Mouse (Mus musculus) ES-Bruce4 (cell line): ENCODE data around the gene Mcf2l. TPM values are rescaled to one million over a fixed set of nuclear protein-coding genes. Genes with fewer than 3 reads are reported as not detected.

Source experiments
- H3K27ac ChIP-seq: 2 replicates; pipeline ENCODE4 v1.5.1; 2012; ENCODE audit warnings: low read length, inconsistent platforms; ENCODE audit not compliant: insufficient read depth
- H3K27me3 ChIP-seq: 2 replicates; pipeline ENCODE4 v1.6.1; 2012; ENCODE audit warnings: mild to moderate bottlenecking, low read length, inconsistent platforms; ENCODE audit not compliant: control insufficient read depth, poor library complexity, insufficient read depth, severe bottlenecking
- H3K36me3 ChIP-seq: 2 replicates; pipeline ENCODE4 v1.6.1; 2012; ENCODE audit warnings: inconsistent platforms, mild to moderate bottlenecking, low read length, moderate library complexity; ENCODE audit not compliant: control insufficient read depth, poor library complexity, insufficient read depth, severe bottlenecking
- H3K4me1 ChIP-seq: one replicate; pipeline ENCODE4 v1.8.1; 2011; ENCODE audit warnings: low read length; ENCODE audit not compliant: control insufficient read depth, insufficient read depth
- H3K4me3 ChIP-seq: 2 replicates; pipeline ENCODE4 v1.5.1; 2011; ENCODE audit warnings: low read depth, mild to moderate bottlenecking, low read length
- H3K9ac ChIP-seq: 2 replicates; pipeline ENCODE4 v1.6.1; 2012; ENCODE audit warnings: low read depth, mild to moderate bottlenecking, inconsistent platforms; ENCODE audit not compliant: poor library complexity, severe bottlenecking
- H3K9me3 ChIP-seq: replicated peaks from 2 replicates; pipeline ENCODE4 v1.6.1; 2012; ENCODE audit warnings: mild to moderate bottlenecking, low read length, inconsistent platforms; ENCODE audit not compliant: control insufficient read depth, poor library complexity, insufficient read depth, severe bottlenecking
- CTCF ChIP-seq: IDR thresholded peaks from one replicate; pipeline ENCODE4 v1.8.1; 2011; ENCODE audit warnings: low read depth, low read length
- EP300 ChIP-seq: IDR thresholded peaks from 2 replicates; pipeline ENCODE4 v1.6.1; 2011; ENCODE audit warnings: low read depth, low read length; ENCODE audit not compliant: insufficient read depth
- POLR2A ChIP-seq: IDR thresholded peaks from one replicate; pipeline ENCODE4 v1.8.1; 2011; ENCODE audit warnings: low read length; ENCODE audit not compliant: insufficient read depth
- polyA plus RNA-seq: library from polyadenylated mRNA; stranded (reverse); fragments of >200 nt; gene quantifications from 2 replicates; pipeline ENCODE4 v1.2.4, GENCODE M21; 2011; ENCODE audit warnings: low read depth; ENCODE audit not compliant: missing spikeins, insufficient read depth, insufficient read length

Gene Mcf2l
- polyA plus RNA-seq, 1 experiment, result 18.3 TPM

DNA sequence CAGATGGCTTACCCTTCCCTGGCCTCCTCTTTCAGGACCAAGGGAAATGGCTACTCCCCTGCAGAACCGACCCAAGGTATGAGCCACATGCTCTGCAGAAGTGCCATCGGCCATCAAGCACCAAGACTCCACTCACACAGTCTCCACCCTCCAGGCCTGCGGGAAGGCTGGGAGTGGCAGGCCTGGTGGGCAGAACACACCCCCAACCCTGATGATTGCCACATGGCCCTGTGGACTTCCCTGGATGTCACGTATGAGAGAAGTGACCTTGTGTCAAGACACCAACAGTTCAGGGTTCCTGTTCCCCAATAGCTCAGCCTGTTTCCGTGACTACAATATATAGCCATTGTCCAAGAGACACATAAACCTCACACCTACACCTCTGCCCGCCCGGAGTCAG lies 163.4 kb downstream of the Mcf2l start, which contains the start of gene F10:
Gene F10 (plus strand): TSS at position 294 of the 400 bp plus-strand sequence.
- no peak within 1 kb of the TSS for H3K9ac ChIP-seq
- no peaks in the 10 kb centered on the region for H3K27me3 ChIP-seq
- TF ChIP-seq CTCF (no peak), POLR2A (no peak)
- H3K4me1 ChIP-seq, result no peaks in the 10 kb centered on the region
- no peak within 1 kb of the TSS for H3K27ac ChIP-seq
- no peak within 1 kb of the TSS for H3K4me3 ChIP-seq
- no peaks in the 10 kb centered on the region for H3K9me3 ChIP-seq
- no peaks in the 10 kb centered on the region for H3K36me3 ChIP-seq

DNA sequence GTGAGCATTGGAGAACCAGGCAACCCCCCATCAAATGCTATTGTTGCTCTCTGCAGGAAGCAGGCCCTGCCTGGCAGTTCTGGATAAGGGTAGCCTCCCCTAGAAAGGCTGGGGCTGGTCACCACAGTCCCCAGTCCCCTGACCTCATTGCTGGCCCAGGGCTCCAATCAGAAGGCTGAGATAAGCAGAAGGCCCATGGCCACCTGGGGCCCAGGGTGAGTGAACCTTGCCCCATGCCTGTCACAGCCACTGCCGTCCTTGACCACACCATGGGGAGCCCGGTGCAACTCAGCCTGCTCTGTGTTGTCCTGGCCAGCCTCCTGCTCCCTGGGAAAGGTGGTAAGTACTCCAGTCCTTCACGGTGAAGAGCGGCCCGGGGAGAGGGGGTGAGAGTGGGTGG lies 164.0 kb downstream of the Mcf2l start:
- H3K9me3 ChIP-seq, result no peaks in the 10 kb centered on the region
- H3K27me3 ChIP-seq, result no peaks in the 10 kb centered on the region
- no peaks in the 10 kb centered on the region for H3K4me1 ChIP-seq
- no peak overlapping the region for H3K9ac ChIP-seq
- no peaks in the 10 kb centered on the region for H3K36me3 ChIP-seq
- no peak overlapping the region for H3K4me3 ChIP-seq
- TF ChIP-seq CTCF, result no peak
- no peak for TF ChIP-seq EP300
- TF ChIP-seq POLR2A, result no peak
- no peak overlapping the region for H3K27ac ChIP-seq

DNA sequence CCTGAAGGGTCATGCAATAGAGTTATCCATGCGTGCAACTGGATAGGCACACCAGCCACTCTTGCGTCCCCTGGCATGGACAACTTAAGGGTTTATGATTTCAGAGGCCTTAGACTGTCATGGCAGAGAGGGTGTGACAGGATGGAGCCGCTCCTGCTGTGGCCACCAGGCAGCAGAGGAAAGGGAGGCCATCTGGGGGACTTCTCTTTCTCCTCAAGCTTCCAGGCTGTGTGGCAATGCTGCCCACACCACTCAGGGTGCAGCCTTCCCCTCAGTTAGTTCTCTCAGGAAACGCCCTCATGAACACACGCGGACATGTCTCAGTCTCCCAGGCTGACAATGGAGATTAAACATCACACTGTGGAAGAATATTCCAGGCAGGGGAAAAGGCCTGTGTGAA lies 165.4 kb downstream of the Mcf2l start:
- Histone ChIP-seq H3K4me3 (no peak overlapping the region), H3K27ac (no peak overlapping the region), H3K9ac (no peak overlapping the region), H3K27me3 (no peaks in the 10 kb centered on the region), H3K4me1 (no peaks in the 10 kb centered on the region), H3K9me3 (no peaks in the 10 kb centered on the region), H3K36me3 (no peaks in the 10 kb centered on the region)
- TF ChIP-seq POLR2A (no peak), EP300 (no peak), CTCF (no peak)

DNA sequence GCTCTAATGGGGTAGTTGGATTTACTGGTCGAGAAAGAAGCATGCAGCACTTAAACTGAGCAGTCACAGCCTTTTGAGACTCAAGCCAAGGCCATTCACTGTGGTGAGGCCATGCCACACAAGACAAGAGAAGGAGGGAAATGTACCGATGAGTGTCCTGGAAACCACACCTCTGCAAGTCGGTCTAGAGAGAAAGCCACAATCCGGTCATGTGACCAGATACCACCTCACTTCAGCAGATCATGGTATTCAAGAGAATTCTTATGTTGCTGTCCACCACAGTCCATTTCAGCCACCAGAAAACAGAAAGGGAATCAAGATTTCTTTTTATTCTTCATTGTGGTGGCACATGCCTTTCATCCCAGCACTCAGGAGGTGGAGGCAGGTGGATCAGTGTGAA lies 167.9 kb downstream of the Mcf2l start:
- Histone ChIP-seq H3K27ac (no peak overlapping the region), H3K36me3 (no peaks in the 10 kb centered on the region), H3K9ac (no peak overlapping the region), H3K4me3 (no peak overlapping the region), H3K9me3 (no peaks in the 10 kb centered on the region), H3K4me1 (no peaks in the 10 kb centered on the region), H3K27me3 (no peaks in the 10 kb centered on the region)
- no peak for TF ChIP-seq POLR2A
- no peak for TF ChIP-seq EP300
- no peak for TF ChIP-seq CTCF

DNA sequence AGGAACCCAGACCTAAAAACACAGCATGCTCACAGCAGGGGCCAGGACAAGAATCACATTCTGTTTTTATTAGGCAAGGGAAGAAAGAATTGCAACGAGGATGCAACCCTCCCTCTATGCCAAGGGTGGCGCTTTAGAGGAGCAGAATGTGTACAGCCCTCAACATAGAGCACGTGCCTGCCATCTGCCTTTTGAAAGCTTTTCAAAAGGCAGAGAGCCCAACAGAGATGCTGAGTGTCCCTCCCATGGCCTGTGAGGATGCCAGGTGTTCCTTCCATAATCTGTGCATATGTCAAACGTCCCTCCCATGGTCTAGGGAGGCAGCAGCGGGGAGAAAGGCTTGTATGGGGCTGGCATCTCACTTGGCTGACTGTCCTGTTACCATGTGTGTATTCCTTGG lies 174.0 kb downstream of the Mcf2l start:
- TF ChIP-seq EP300, result no peak
- TF ChIP-seq CTCF, result no peak
- TF ChIP-seq POLR2A, result no peak
- H3K9me3 ChIP-seq, result no peaks in the 10 kb centered on the region
- H3K4me1 ChIP-seq, result no peaks in the 10 kb centered on the region
- no peak overlapping the region for H3K4me3 ChIP-seq
- H3K27me3 ChIP-seq, result no peaks in the 10 kb centered on the region
- H3K27ac ChIP-seq, result no peak overlapping the region
- no peak overlapping the region for H3K9ac ChIP-seq
- H3K36me3 ChIP-seq, result no peaks in the 10 kb centered on the region

DNA sequence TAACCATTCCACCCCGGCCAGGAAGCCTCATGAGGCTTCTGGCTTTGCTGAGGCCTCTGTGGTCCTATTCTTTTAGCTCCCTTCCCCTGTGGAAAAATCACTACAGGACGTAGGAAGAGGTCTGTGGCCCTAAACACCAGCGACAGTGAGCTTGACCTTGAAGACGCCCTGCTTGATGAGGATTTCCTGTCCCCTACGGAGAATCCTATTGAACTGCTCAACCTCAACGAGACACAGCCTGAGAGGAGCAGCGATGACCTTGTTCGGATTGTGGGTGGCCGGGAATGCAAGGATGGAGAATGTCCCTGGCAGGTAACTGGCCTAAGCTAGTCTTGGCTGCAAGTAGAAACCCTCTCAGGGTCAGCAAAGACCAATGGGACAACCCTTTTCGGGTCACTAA lies 176.9 kb downstream of the Mcf2l start:
- no peaks in the 10 kb centered on the region for H3K4me1 ChIP-seq
- TF ChIP-seq POLR2A (no peak), EP300 (no peak), CTCF (no peak)
- H3K4me3 ChIP-seq, result no peak overlapping the region
- H3K9ac ChIP-seq, result no peak overlapping the region
- no peaks in the 10 kb centered on the region for H3K9me3 ChIP-seq
- H3K27ac ChIP-seq, result no peak overlapping the region
- no peaks in the 10 kb centered on the region for H3K27me3 ChIP-seq
- H3K36me3 ChIP-seq, result no peaks in the 10 kb centered on the region

DNA sequence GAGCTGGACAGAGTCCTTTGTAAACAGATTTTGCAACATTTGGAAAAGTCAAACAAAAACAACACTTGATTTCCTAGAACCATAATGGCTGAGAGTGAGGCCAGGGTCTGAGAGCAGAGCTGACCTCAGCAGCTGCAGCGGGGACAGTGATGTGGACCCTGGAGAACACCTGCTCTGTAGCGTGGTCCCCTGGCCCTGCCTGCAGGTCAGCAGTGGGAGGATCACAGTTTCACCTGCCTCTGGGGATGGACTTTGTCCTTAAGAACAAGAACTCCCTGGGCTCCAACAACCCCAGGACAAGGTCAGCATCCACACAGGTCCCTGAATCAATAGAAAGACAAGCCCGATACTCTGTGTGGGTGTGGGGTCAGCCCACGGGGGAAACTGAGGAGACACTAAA lies 183.7 kb downstream of the Mcf2l start:
- Histone ChIP-seq H3K4me3 (no peak overlapping the region), H3K27ac (no peak overlapping the region), H3K27me3 (no peaks in the 10 kb centered on the region), H3K36me3 (no peaks in the 10 kb centered on the region), H3K9me3 (no peaks in the 10 kb centered on the region), H3K4me1 (no peaks in the 10 kb centered on the region), H3K9ac (no peak overlapping the region)
- TF ChIP-seq EP300, result no peak
- TF ChIP-seq POLR2A, result no peak
- no peak for TF ChIP-seq CTCF
